Mouse (Mus musculus) megakaryocyte, embryonic 14.5 days (primary cell): Measurements from ENCODE around the gene Tmppe.

ENCODE experiments used
- FLI1 ChIP-seq: IDR thresholded peaks from 2 replicates; pipeline ENCODE4 v1.6.1; 2012; ENCODE audit warnings: low read length, inconsistent platforms, mixed read lengths
- GATA1 ChIP-seq: IDR thresholded peaks from 3 replicates; pipeline ENCODE4 v1.6.1; 2012; ENCODE audit warnings: mixed read lengths, low read length, inconsistent platforms, borderline replicate concordance

- TF ChIP-seq GATA1 (no peak), FLI1 (no peak)
Observed at GRCm38 (mm10) chr9:114415701-114416100, 14.8 kb downstream of the Tmppe start.
